Mouse (Mus musculus) c-Kit-positive CD71-positive TER-119-positive erythroid progenitor cells, embryonic 14.5 days (primary cell): ENCODE data around the gene Naaladl2.
"Not testable (repeated sequence)": the region's sequence is repeated elsewhere in the genome, so short reads cannot be mapped to it uniquely, and the experiment has no call there.

ENCODE experiments used
- DNase-seq: peaks from one replicate; pipeline ENCODE4 v3.0.0-alpha.2; 2013; ENCODE audit warnings: low spot score

Naaladl2 gene

GRCm38 (mm10) chr3:24321489-24322405 lies 822.3 kb downstream of the Naaladl2 start:
- DNase-seq, result no peak

- DNase-seq, result no peak
Observed at GRCm38 (mm10) chr3:24314658-24315297, 829.3 kb downstream of the Naaladl2 start.

- no peak for DNase-seq
Observed at GRCm38 (mm10) chr3:24225418-24225817, 918.6 kb downstream of the Naaladl2 start.

GRCm38 (mm10) chr3:24217476-24217875 lies 926.6 kb downstream of the Naaladl2 start:
- DNase-seq, result no peak

- no peak for DNase-seq
Observed at GRCm38 (mm10) chr3:24166531-24166930, 977.5 kb downstream of the Naaladl2 start.

- DNase-seq, result no peak
Observed at GRCm38 (mm10) chr3:24163992-24164391, 980.1 kb downstream of the Naaladl2 start.

- DNase-seq, result not testable (repeated sequence)
Observed at GRCm38 (mm10) chr3:24151086-24151815, 992.8 kb downstream of the Naaladl2 start.

- no peak for DNase-seq
Observed at GRCm38 (mm10) chr3:24142808-24143207, 1001.3 kb downstream of the Naaladl2 start.

- DNase-seq, result no peak
Observed at GRCm38 (mm10) chr3:24138002-24138401, 1006.1 kb downstream of the Naaladl2 start.

- DNase-seq, result no peak
Observed at GRCm38 (mm10) chr3:24126200-24126599, 1017.9 kb downstream of the Naaladl2 start.

GRCm38 (mm10) chr3:24124034-24124433 lies 1020.0 kb downstream of the Naaladl2 start:
- no peak for DNase-seq

- no peak for DNase-seq
Observed at GRCm38 (mm10) chr3:24118136-24118535, 1025.9 kb downstream of the Naaladl2 start.

GRCm38 (mm10) chr3:24114849-24115248 lies 1029.2 kb downstream of the Naaladl2 start:
- DNase-seq, result no peak

- no peak for DNase-seq
Observed at GRCm38 (mm10) chr3:24113360-24113759, 1030.7 kb downstream of the Naaladl2 start.

GRCm38 (mm10) chr3:24106391-24106790 lies 1037.7 kb downstream of the Naaladl2 start:
- no peak for DNase-seq

GRCm38 (mm10) chr3:24079761-24080160 lies 1064.3 kb downstream of the Naaladl2 start:
- DNase-seq, result no peak

GRCm38 (mm10) chr3:24071169-24071797 lies 1072.8 kb downstream of the Naaladl2 start:
- no peak for DNase-seq

- DNase-seq, result no peak
Observed at GRCm38 (mm10) chr3:24070424-24071168, 1073.5 kb downstream of the Naaladl2 start.

GRCm38 (mm10) chr3:24048217-24048616 lies 1095.8 kb downstream of the Naaladl2 start:
- no peak for DNase-seq

GRCm38 (mm10) chr3:24001741-24002140 lies 1142.3 kb downstream of the Naaladl2 start:
- no peak for DNase-seq

GRCm38 (mm10) chr3:23973727-23974126 lies 1170.3 kb downstream of the Naaladl2 start:
- DNase-seq, result no peak
